Mouse (Mus musculus) adrenal gland, postnatal 4 days (tissue): ENCODE measurements at regions not wholly inside any gene's neighbourhood (a gene's known extent, or its start where the extent isn't known, plus 50 kb on each side); places are given as distances from the start of the nearest gene placed in this dataset.

ENCODE experiments used
- DNase-seq, 2 experiments: peaks; one replicate each; pipeline ENCODE4 v3.0.0; 2021 to 2022; ENCODE audit warnings: low spot score in 2 of 2, mixed read lengths in 2 of 2

DNA sequence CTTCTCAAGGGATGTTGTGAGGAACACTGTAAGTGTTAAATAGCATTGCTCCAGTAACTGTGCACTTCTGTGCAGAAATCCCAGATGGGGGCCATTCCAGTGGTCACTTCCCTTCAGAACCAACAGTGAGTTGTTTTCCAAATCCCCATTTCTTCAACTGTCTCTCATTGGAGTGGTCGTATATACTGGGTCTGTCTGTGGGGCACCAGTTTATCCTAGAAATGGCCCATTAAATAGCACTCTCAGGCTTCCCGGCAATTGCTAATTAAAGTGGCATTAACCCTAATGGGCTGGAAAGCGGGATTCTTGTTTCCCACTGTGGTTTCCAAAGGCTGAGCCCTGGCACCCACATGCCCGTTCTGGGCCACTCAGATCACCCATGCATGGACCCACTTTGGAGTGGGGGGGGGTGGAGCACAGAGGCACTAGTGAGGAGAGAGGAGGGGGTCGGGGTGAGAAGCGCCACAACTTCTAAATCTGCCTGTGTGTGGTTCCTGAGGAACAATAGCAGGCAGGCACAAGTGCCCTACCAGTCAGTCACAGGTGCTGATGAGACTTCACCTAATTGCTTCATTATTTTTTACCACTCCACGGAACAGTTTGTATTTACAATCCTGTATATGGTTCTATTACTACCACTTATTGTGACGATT is 78.1 kb downstream of the Fam204a start:
- DNase-seq: no peak

DNA sequence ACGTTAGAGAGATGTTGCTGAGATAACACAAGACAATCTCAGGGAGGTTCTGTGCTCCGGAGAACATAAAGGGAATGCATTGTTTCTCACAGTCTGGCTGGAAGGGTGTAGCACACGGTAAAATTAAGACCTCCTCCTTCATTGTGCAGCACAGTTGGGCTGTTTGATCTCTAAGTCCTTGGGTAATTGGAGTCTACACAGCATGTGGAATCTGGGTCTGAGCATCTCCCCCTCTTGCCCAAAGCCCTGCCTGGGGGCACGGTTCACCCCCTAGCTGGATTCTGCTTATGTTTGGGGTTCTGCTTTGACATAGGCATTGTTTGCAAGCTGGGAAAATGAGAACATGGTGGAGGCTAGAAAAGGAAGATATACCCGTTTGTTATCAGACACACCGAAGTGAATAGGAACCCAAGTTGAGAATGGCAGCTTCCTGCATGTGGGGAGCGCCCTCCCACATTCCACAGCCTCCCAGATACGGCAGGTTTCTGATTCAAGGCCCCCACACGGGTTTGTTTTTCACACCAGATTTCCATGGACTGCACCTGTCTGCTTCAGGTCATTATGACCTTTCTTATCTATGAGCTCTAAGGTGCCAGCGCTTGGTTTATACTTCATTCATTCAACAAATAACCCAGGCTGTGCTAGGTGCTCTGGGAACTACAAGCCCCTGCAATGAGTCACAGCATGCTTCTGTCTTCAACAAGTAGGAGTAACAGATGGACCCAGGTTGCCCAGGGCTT is 79.9 kb downstream of the Fam204a start:
- DNase-seq: no peak

DNA sequence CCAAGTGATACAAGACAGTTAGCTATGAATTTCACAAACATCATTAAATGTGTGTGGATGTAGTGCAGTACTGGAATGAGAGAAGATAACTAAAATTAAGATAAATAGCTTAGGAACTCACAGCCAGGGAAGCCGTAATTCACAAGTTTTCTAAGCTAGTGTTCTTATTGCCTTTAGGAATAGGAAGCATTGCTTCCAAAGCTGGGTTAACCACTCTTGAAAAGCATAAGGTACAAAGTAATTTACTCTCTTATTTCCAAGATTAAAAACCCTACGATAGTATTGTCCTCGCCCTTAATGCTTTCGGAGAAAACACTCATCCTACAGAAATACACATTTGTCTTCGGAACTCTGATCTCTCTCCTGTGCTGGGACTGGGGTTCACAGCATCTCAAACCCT is 81.3 kb downstream of the Fam204a start:
- no peak for DNase-seq

DNA sequence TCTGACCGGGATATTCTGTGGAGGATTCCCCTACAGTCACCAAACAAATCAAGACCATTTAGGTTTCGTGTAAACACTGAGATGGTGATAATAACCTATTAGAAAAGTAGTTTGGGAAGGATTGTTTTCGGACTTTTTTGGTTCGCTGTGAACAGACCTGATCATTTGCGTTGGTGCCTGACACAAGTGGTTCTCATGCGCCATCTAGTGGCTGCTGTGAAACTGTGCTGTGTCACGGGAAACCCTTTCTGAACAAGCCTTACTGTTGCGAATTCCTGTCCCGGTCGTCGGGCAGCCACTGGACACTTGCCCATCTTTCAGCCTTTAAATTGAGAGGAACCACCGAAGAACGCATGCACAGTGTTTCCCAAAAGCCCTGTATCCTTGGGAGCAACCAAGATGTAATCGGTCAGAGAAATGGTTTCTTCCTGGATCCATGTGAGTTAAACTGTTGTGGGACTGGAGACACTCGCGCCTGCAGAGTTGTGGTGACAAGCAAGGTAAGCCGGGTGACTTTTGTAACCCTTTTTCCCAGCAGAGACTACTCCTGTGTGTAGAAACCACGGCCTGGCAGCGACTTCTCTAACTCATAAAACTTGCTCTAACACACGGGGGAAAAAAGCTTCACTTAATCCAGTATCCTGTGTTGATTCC is 82.0 kb downstream of the Fam204a start:
- DNase-seq: peak; percentile 46 to 55

DNA sequence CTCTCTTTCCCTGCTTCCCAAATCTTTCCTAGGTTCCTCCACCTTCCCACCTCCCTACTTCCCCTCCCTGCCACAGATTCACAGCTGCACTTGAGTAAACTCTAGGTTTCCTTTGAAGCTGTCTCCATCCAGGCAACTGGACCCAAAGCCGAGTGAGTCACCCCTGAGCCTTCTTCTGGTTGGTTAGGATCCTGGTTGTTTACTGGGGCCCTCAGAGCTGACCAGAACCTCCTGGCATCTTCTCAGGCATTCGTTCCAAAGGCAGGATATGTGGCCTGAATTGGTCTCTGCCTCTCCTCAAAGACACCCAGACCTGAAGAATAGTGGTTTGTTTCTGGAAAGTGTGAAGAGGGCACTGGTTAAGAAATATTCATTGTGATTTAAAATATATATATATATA is 87.6 kb downstream of the Fam204a start:
- DNase-seq: no peak

DNA sequence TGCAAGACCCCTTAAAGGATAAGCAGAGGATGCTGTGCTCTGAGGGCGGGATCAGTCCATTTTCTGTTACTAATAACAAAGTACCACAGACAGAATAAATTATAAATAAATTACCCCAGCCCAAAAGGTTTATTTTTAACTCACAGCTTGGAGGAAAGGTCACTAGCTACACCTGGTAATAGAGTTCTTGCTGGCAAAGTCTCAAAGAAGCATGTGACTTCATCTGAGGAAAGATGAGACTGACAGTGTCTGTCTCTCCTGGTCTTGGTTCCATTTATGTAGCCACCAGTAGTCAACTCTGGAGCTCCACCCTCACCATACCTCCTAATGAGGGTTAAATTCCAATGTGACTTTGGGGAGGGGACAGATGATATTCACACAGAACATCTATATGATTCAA is 90.0 kb downstream of the Fam204a start:
- no peak for DNase-seq

DNA sequence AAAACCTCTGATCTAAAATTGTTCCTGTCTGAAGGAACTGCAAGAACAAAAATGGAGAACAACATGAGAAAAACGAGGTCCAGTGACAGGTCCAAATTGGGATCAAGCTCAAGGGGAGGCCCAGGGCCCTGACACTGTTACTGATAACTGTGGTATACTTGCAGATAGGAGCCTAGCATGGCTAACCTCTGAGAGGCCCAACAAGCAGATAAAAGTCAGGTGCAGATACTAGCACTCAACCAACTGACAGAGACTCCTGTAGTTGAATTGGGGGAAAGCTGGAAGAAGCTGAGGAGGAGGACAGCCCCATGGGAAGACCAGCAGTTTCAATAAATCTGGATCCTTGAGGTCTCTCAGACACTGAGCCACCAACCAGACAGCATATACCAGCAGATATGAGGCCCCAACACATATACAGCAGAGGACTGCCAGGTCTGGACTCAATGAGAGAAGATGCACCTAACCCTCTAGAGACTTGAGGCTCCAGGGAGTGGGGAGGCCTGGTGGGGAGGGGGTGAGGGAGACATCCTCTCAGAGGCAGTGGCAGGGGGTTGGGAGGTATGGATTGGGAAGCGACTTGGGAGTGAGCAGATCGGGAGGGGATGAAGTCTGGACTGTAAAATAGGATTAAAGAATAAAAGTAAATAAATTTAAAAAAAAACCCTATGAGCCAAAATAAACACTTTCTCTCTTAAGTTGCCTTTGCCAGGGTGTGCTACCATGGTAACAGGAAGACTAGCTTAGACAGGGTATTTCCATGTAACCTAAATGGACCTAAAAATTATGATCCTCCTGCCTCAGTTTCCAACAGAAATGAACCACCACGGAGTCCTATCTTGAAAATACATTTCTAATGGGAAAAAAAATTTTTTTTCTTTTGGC is 91.8 kb downstream of the Fam204a start:
- DNase-seq: no peak

DNA sequence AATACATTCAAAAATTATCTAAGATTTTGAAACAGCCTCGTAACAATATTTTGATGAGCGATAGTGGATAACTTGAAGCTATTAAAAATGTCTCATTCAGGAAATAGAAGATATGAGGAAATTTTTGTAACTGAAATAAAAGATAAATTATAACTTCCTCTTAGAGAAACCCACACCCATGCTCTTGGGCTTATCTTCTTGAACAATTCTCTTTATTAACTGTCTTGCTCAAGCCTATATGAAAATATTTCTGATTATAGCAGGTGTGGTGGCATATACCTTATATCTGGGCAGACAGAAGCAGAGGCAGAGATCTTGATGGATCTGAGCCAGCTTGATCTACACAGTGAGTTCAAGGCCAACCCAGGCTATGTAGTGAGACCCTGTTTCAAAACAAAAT is 96.9 kb downstream of the Fam204a start:
- DNase-seq: no peak

DNA sequence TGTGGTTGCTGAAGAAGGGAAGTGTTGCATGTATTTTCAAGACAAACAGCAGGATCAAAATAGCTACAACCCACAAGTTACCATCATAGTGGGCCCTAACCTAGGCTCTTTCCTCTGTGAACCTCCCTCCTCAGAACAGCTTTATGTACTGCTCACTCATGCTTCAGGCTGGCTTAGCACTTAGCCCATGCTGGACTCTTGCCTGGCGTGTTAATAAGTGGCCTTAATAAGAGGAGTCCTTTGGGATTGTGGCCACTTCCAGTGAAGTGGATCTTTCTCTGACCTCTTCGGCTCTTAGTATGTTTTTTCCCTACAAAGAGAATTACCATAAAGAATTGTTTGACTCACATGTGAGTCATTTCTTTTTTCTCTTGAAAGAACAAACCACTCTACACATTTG is 101.9 kb downstream of the Fam204a start:
- DNase-seq: no peak

DNA sequence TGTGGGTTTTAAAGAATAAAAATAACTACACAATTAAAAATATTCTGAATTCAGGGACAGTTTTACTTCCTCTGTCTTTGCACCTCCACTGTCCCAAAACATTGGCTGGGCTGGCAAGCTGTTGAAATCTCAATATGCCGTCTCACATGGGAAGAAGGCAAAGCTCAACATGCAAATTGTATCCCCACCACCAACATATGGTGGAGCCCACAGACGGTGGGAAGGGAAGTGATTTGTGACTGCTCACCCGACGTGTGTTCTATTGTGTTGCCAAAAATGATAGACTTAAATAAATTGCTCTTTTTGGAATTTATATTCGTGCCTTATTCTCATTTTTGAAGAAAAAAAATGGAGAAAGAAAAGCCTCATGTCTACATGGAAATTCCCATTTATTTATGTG is 105.6 kb downstream of the Fam204a start:
- no peak for DNase-seq

DNA sequence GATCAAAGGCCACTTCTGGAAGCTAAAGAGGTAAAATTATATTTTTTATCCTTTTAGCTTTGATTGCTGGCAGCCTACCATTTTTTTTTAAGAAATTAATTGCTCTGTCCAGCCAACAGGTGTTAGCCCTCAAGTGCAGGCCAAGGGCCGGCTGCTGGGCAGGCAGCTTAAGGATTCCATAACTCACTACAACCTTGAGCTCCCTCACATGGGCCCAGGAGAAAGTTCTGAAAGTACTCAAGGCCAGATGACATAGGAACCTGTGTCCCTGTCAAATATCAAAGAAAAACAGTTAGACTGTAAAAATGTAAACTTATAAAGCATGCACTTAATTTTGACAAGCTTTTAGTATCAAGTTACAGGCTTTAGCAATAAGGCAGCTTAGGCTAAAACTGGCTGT is 107.5 kb downstream of the Fam204a start:
- no peak for DNase-seq

DNA sequence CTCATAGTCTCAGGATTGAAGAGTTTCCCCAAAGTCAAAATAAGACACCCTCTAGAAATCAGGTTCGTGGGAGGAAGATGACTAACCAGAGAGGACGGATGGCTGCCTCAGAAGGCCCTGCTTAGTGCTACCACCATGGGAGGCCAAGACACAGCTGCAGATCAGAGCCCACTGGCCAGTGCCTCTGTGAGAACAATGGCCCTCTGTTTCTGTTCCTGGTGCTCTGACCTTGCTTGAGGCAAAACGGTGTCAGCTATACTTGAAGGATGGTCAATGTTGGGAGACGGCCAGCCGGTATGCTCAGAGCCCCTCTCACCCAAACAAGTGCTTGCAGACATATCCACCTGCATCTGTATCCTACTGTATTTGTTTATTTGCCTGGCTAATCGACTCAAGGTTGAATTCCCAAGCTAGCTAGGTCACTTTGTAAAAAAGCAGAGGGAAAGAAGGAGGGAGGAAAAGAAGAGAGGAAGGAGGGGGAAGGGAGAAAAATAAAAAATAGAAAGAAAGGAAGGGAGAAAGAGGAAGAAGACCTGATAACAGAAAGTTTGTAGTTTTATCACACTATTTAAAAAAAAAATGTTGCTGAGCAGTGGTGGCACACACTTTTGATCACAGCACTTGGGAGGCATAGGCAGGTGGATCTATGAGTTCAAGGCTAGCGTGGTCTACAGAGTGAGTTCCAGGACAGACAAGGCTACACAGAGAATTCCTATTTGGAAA is 112.7 kb downstream of the Fam204a start:
- DNase-seq: no peak

DNA sequence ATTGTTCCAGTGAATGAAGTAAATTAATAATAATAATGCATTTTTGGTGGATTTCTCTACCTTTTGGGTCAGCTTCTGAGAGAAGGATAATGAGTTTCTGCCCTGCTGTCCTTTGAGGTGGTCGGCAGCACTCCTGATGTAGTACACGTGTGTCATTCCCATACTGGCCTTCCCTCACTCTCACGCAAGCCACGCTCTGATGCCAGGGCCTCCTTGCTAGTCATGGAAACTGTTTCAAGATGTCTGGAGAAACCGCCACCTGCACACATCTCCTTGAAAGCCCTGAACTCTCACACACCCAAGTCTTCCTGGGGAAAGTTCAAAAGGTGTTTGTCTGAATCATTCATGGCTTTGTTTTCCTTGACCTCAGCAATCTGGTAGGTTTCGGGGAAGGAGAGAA is 116.2 kb downstream of the Fam204a start:
- DNase-seq: no peak

DNA sequence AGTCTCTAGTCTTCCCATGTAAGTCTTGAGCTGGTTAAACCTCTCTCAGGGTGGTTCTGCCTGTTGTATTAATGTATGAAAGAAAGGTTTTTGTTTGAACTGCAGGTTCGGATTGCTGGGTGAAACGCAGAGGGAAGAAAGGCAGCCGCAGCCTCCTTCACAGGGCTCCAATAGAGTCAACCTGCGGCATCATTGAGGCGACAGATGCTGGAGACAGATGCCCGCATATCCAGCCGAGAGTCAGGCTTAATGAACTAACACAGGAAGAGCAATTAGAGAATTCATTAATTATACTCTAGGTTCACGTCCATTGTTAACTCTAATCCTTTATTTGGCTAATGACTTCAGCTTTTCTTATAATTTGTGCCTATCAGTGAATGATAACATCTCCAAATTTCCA is 117.0 kb downstream of the Fam204a start:
- DNase-seq: no peak

DNA sequence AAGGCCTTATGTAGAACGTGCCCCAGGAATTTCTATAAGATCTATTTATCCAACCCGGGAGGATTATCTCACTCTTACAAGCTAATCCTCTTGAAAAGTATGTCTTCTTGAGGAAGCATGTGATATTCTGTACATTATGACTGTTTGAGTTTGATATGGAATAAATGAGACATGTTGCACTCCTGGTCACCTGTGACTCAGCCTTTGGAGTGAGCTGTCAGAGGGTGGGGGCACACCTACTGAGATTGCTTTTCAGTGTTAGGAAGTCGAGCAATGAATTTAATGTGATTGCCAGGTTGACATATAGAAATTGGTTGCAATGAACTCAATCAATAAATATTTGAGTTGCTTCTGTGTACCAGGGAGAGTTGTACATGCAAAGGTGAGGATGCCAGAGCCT is 128.6 kb downstream of the Fam204a start:
- no peak for DNase-seq

DNA sequence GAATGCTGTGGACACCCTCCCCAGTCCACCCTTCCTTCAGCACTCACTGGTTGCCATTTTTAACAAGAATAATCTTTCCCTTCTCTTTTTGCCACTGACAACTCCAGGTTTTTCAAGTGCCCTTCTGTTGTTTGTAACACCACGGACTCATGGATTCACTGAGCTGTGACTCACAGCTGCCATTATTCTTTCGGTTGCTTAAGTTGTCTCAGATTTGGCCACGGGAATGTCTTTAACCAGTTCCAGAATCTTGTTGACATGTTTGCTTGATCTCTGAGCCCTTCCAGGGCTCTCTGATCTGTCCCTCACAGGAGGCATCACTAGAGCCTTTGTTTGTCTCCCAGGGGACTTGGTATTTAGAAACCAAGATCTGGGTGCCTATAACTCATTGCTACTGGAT is 131.5 kb upstream of the Rab11fip2 start:
- no peak for DNase-seq

DNA sequence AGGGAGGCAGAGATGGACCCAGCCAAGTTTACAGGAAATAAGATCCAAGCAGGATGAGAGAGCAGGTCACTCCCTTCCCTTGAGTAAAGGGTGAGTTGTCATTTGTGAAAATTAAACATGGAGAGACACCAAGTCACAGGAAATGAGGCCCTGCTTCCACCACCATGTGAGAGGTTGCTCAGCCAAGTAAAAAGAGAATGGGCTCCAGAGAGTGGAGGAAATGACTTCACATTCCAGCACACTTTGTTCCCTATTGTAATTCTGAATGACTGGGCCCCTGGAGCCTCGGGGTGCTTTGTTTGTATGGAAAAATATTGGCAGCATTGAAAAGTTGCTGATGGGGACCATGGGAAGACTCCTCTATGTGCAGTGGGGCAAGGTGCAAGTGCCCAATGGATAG is 129.9 kb upstream of the Rab11fip2 start:
- no peak for DNase-seq

DNA sequence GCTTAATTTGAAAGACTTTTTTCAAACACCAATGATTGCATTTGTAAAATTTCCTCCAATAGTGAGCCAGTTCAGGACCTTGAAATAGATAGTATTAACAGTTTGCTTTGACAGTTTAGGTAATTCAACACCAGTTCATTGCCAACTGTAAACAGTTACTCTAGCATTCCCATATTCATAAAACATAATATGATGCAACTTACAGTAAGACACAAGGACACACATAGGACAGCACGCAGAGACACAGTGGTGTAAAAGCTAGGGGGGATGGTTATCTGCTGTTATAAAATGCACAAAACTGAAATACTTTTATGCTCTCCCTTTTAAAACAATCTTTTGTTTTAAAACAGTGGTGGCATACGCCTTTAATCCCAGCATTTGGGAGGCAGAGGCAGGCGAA is 122.7 kb upstream of the Rab11fip2 start:
- DNase-seq: no peak

DNA sequence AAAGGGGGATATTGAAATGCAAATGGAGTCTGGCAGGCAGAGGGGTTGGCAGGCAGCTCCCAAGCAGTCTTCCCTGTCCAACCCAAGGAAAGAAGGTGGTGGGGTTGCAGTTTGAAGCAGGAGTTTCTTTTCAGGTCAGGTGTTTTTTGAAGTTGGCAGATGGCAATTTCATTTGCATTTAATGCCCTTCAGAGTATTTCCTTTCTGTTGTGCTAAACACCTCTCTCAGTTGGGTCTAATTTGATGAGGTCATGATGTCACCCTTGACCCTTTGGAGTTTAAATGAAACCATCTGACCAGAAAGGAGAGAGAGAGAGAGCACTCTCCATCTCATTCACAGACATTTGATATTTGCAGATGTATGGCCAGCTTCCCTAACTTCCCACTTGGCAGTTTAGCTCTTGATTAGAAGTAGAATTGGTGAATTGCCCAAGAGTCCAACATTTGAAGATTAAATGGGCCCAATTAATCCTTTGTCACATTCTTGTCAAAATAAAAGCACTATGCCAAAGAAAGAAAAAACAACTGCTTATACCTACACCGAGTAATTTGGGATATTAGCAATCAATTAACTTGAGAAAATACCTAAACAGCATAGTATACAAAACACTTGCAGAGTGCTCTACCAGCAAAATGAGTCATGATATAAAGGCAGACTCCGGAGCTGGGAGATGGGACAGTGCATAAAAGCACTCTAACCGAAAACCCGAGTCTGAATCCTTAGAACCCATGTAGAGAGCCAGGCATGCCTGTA is 111.8 kb upstream of the Rab11fip2 start:
- no peak for DNase-seq

DNA sequence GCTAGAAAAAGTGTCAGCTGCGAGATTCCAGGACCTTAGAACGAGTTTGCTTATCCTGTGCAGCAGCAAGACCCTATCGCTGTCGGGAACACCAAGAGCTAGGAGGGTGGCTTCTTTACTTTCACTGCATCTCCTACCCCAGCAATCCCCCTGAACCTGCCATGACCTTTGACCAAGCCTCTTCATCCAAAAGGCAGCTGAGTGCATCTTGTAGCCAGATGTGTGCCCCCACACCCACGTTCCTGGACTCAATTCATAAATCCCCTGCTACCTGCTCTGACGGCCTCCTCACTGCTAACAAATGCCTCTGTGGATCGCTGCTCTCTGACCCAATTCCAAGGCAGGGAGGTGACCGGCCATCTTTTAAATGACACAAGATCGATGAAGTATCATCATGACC is 107.7 kb upstream of the Rab11fip2 start:
- DNase-seq: no peak
